Mouse (Mus musculus) cerebral cortex, adult 2 months (tissue): Measurements from ENCODE around the gene Ctnnbl1.

ENCODE experiments used
- WGBS: fragments of 180-500 bp; shearing (Covaris S2); methylation state at CpG from one replicate; pipeline ENCODE4 v1.1.7; 2018; 5-methylcytosine and 5-hydroxymethylcytosine counted together

Gene Ctnnbl1

GRCm38 (mm10) chr2:157819401-157819800 is 82.2 kb downstream of the Ctnnbl1 start:
- 94% methylated on average over 12 of the region's 12 CpGs for WGBS

GRCm38 (mm10) chr2:157821259-157821658 is 84.1 kb downstream of the Ctnnbl1 start:
- WGBS = 71% methylated on average over 4 of the region's 4 CpGs

- WGBS = 29% methylated on average over 3 of the region's 3 CpGs
Measured at GRCm38 (mm10) chr2:157823456-157823855, 86.3 kb downstream of the Ctnnbl1 start.

- WGBS = 89% methylated on average over 11 of the region's 11 CpGs
Measured at GRCm38 (mm10) chr2:157824249-157824648, 87.0 kb downstream of the Ctnnbl1 start.

- WGBS = 97% methylated on average over 6 of the region's 6 CpGs
Measured at GRCm38 (mm10) chr2:157830101-157830500, 92.9 kb downstream of the Ctnnbl1 start.

GRCm38 (mm10) chr2:157830620-157831354 is 93.6 kb downstream of the Ctnnbl1 start:
- 91% methylated on average over 10 of the region's 10 CpGs for WGBS

- 74% methylated on average over 8 of the region's 8 CpGs for WGBS
Measured at GRCm38 (mm10) chr2:157837050-157837449, 99.8 kb downstream of the Ctnnbl1 start.

- 68% methylated on average over 13 of the region's 13 CpGs for WGBS
Measured at GRCm38 (mm10) chr2:157838206-157838923, 101.2 kb downstream of the Ctnnbl1 start.

GRCm38 (mm10) chr2:157841121-157841520 is 103.9 kb downstream of the Ctnnbl1 start:
- WGBS = 75% methylated on average over 6 of the region's 6 CpGs

GRCm38 (mm10) chr2:157844746-157845145 is 107.5 kb downstream of the Ctnnbl1 start:
- 47% methylated on average over 2 of the region's 2 CpGs for WGBS

GRCm38 (mm10) chr2:157845831-157846230 is 108.6 kb downstream of the Ctnnbl1 start:
- WGBS = 91% methylated on average over 5 of the region's 5 CpGs

GRCm38 (mm10) chr2:157853135-157853534 is 115.9 kb downstream of the Ctnnbl1 start:
- 68% methylated on average over 3 of the region's 3 CpGs for WGBS

GRCm38 (mm10) chr2:157855814-157856213 is 118.6 kb downstream of the Ctnnbl1 start:
- 95% methylated on average over 6 of the region's 6 CpGs for WGBS

GRCm38 (mm10) chr2:157857496-157857895 is 120.3 kb downstream of the Ctnnbl1 start:
- 78% methylated on average over 3 of the region's 3 CpGs for WGBS

GRCm38 (mm10) chr2:157858317-157858716 is 121.1 kb downstream of the Ctnnbl1 start:
- WGBS = 59% methylated on average over 7 of the region's 7 CpGs

- WGBS = 51% methylated on average over 8 of the region's 8 CpGs
Measured at GRCm38 (mm10) chr2:157859046-157859701, 122.0 kb downstream of the Ctnnbl1 start.

GRCm38 (mm10) chr2:157861273-157861944 is 124.2 kb downstream of the Ctnnbl1 start:
- 55% methylated on average over 10 of the region's 10 CpGs for WGBS

GRCm38 (mm10) chr2:157862306-157862705 is 125.1 kb downstream of the Ctnnbl1 start:
- 46% methylated on average over 10 of the region's 10 CpGs for WGBS

GRCm38 (mm10) chr2:157867126-157867525 is 129.9 kb downstream of the Ctnnbl1 start:
- WGBS = 91% methylated on average over 3 of the region's 3 CpGs

GRCm38 (mm10) chr2:157870247-157870646 is 133.0 kb downstream of the Ctnnbl1 start:
- WGBS = 54% methylated on average over 6 of the region's 6 CpGs

GRCm38 (mm10) chr2:157873223-157873622 is 136.0 kb downstream of the Ctnnbl1 start:
- 55% methylated on average over 6 of the region's 6 CpGs for WGBS

- WGBS = 81% methylated on average over 1 of the region's 1 CpGs
Measured at GRCm38 (mm10) chr2:157873691-157874090, 136.5 kb downstream of the Ctnnbl1 start.
